Mouse (Mus musculus): ENCODE data around the gene Unc13c.

DNA sequence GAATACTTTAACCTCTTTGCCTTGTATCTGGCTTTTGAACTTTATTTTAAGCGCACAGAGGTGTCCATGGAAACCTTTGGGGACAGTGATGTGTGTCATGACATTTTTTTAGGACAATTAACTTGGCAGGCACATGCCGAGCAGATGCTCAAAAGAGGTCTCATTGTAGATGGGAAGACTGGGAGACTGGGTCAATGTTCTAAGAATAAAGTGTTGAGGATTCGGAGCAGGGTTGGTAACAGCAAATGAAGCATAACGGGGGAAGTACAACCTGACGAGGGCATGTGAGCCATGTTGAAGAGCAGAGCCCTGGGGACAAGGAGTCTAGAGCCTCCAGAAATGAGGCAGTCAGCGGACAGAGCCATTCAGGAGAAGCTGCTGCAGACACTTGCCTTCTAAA lies 6.3 kb downstream of the Unc13c start:
- TF ChIP-seq CTCF (IDR thresholded peaks at IDR 0.05), result no peak
- no peak for TF ChIP-seq EP300 (IDR thresholded peaks at IDR 0.05)

Measured in lung, postnatal 0 days (tissue).